Mouse (Mus musculus): ENCODE measurements at regions not wholly inside any gene's neighbourhood (a gene's known extent, or its start where the extent isn't known, plus 50 kb on each side); places are given as distances from the start of the nearest gene placed in this dataset.

GRCm38 (mm10) chr17:88910144-88910543 is 118.4 kb upstream of the Lhcgr start:
- no peak for DNase-seq

DNA sequence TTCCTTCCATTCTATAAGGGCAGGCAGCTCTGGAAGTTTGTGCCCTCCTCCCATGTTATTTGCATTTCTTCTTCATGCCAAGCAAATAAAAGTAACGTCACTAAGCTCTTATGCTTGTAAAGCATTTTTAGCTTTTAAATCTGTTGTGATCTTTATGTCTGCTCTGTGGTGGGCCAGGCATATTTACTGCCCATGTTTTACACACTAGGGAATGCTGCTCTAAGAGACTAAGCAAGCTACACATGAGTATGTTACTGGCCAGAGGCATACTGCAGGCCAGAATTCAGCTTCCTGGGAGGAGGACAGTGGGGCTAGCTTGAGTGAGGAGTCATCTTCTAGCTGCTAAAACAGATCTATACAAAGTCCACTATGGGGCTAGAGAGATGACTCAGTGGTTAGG is 110.0 kb upstream of the Lhcgr start:
- no peak for DNase-seq

DNA sequence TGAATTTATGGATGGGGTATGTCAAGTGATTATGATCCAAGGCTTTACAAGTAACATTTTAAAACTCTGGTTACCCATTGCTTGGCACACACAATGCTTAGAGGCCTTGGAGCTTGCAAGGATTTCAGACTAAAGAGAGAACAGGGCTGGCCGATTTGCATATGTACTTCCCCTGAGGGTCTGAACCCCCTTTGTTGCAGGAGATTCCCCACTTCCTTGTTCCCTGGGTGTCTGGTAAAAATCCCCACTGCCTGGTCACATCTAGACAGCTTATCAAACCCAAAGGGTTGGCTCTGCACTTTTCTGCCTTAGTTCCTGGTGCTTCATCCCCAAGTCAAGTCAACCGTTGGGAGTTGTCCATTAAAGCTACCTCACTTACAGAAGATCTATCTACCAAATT is 109.1 kb upstream of the Lhcgr start:
- DNase-seq, result no peak

GRCm38 (mm10) chr17:88898705-88899668 is 107.2 kb upstream of the Lhcgr start:
- DNase-seq, result no peak

DNA sequence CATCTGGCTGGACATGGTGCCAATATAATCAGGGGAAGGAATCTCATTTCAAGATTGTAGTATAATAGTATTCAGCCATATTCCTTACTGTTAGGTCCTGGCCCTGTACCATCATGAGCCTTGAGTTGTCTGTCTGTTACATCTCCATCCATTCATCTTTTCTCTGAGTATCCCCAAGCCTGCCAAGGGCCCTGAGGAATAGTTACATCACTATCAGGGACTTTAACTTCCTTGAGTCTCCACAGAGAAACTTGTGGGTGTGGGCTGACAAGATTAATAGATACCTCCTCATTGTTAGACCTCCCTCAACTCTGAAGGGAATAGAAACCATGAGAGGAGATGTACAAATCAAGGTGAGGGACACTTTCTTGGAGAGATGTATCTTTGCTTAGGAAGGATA is 101.7 kb upstream of the Lhcgr start:
- DNase-seq, result no peak

DNA sequence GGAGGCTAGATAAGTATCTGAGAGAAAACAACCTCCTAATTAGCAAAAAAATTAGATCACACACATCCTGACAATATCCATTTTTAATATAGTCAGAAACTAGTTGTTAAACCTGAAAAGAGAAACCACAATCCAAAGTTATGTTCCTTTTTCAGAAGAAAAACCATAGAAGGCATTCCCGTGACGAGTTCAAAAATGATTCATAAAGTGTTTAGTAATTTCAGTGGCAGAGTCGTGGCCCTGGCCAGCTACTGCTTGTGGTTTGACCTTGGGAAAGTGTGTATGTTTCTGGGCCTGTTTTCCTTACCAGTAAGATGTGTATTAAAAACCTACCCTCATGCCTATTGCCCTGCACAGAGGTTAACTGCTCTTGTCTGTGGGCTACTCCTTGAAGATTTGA is 93.7 kb upstream of the Lhcgr start:
- no peak for DNase-seq

DNA sequence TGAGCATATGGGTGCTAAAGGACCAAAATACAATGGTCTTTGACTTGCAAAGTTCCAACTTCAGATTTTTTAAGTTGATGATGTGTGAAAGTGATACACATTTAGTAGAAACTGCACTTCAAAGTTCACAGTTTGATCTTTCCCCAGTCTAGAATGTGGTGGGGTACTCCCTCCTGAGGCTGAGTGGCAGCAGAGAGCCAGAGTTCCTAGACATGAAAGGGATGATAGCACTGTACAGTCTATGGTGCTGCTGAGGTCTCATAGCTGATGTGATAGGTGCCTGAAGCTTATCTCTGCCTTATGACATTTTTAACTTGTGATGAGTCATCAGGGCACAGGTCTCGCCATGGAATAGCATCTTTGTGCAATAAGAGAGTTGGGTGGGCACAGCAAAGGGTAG is 87.9 kb upstream of the Lhcgr start:
- no peak for DNase-seq

- no peak for DNase-seq
Observed at GRCm38 (mm10) chr17:88870342-88870985, 78.7 kb upstream of the Lhcgr start.

GRCm38 (mm10) chr17:88864631-88865030 is 72.8 kb upstream of the Lhcgr start:
- no peak for DNase-seq

GRCm38 (mm10) chr17:88864214-88864613 is 72.4 kb upstream of the Lhcgr start:
- no peak for DNase-seq

GRCm38 (mm10) chr17:88861128-88861527 is 69.3 kb upstream of the Lhcgr start:
- no peak for DNase-seq

GRCm38 (mm10) chr17:88860576-88860975 is 68.8 kb upstream of the Lhcgr start:
- no peak for DNase-seq

DNA sequence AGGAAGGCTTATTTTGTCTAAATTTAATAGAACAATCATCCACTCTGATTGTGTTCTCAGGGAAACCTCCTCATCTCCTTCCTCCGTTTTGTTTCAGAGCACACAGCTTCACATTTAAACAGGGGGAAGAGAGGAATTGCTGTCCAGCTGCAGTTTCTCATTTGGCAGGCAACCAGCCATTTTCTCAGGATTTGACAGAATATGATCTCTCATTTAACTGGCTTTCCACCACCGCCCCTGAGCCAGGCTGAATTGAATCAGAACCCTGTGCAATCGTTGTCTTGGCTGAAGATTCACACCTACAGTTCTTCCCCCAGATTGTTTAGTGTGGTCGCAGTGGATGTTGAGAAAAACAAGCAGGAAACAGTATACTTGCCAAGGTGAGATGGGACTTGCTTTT is 66.9 kb upstream of the Lhcgr start:
- DNase-seq, result peak; percentile 54

DNA sequence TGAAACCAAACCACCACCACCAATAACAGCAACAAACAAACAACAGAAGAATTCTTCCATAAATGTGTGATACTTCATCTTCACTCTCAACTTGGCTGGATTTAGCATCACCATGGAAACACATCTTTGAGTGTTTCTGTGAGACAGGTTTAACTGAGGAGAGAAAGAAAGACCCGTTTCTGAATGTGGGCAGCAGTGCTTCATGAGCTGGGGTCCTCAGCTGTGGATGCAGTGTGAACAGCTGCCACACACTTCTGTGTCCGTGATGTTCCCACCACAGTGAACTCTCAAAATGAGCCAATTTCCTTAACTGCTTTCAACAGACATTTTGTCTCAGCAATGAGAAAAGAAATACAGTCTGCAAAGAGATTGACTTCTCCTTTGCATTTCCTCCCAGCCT is 55.5 kb upstream of the Lhcgr start:
- no peak for DNase-seq

GRCm38 (mm10) chr17:88845278-88845677 is 53.5 kb upstream of the Lhcgr start:
- no peak for DNase-seq
